Mouse (Mus musculus) cerebral cortex, adult 2 months (tissue): Measurements from ENCODE around the gene Chat.

Source experiments
- WGBS: fragments of 180-500 bp; shearing (Covaris S2); methylation state at CpG from one replicate; pipeline ENCODE4 v1.1.7; 2018; 5-methylcytosine and 5-hydroxymethylcytosine counted together

Chat gene

DNA sequence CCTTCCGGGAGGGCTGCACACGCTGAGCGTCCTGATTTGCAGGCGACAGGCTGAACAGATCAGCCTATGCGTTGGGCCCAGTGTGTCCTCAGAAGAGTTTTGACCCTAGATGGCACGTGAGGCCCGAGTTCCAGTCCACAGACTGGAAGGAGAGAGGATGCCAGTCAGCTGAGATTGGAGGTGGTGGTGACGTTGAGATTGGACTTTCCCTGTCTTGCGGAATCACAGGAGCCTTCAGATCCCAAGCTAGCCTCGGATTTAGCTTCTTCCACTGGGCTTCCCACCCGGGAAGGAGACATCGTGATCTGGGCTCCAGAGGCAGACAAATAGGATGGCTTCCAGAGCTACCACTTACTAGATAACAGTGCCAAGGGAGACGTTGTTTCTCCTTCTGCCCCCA, at the start of gene Chat:
TSS of gene Chat (minus strand) at position 101 of the 400 bp plus-strand sequence.
- WGBS: 60% methylated on average over 13 of the region's 13 CpGs

DNA sequence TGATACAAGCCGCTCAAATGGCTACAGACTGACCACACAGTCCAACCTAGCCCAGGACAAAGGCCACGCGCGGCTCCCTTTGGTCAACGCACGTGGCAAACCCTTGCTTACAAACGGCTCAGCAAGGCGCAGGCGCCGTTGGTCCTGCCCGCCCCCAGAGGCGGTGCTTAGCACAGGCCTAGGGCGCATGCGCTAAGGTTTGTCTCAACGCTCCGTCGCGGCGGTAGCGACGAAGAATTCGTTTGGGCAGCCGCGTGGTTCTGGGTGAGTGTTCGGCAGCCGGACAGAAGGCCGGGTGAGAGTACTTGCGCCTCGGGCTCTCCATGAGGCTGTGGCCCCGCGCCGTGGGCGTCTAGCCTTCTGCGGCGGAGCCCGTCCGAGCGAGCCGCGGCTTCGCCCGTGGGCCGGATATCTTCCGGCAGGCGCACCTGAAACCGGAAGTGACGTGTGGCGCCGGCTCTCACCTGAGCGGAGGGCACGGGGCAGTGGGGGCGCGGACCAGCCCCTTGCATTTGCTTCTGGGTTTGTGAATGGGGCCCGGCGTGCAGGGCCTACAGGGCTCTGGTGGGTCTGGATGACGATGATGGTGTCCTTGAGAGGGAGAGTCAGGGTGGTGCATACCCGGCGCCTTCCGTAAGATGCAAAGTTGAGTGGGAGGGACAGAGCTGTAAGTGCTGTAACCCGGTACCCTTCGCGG, 47.7 kb upstream of the Chat start, which contains the start of gene Ercc6:
TSS of gene Ercc6 (plus strand) at position 186 of the 697 bp plus-strand sequence.
- WGBS: under 1% methylated on average over 62 of the region's 62 CpGs

DNA sequence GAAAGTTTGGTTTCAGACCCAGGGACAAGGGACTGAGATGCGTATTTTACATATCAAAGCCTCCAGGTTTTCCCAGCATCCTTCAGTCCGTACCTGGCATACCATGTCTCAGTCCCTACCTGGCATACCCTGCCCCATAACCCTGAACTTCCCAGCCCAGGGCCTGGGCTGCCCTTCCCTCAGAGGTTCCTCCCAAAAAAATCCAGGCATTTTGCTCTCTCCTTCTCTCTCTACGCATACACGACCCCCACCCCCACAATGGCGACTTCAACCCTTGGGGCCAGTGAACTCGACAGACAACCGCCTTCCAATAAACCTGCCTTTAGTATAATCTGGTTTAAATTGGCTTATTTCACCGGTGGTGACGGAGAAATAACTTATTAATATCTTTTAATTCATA, 47.1 kb upstream of the Chat start:
- WGBS: 32% methylated on average over 9 of the region's 9 CpGs

DNA sequence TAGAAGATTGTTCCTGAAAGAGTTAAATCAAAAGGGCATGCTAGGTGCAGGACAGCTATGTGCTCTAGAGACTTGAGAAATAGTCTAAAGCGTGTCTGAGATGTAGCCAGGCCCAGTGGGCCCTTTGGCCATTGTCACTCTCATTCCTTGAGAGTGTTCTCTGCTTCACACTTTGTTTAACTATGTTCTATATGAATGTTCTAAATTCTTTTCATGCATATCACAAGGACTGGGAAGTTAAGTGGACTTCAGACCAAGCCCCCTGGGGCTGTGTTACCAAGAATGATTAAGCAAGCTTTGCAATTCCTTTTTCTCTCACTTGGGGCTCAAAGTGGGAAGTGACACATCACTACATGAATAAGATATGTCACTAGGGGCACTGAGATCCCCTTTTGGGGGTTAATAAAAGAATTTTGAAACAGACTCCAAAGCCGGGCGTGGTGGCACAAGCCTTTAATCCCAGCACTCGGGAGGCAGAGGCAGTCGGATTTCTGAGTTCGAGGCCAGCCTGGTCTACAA, 43.7 kb upstream of the Chat start:
- 89% methylated on average over 6 of the region's 6 CpGs for WGBS

DNA sequence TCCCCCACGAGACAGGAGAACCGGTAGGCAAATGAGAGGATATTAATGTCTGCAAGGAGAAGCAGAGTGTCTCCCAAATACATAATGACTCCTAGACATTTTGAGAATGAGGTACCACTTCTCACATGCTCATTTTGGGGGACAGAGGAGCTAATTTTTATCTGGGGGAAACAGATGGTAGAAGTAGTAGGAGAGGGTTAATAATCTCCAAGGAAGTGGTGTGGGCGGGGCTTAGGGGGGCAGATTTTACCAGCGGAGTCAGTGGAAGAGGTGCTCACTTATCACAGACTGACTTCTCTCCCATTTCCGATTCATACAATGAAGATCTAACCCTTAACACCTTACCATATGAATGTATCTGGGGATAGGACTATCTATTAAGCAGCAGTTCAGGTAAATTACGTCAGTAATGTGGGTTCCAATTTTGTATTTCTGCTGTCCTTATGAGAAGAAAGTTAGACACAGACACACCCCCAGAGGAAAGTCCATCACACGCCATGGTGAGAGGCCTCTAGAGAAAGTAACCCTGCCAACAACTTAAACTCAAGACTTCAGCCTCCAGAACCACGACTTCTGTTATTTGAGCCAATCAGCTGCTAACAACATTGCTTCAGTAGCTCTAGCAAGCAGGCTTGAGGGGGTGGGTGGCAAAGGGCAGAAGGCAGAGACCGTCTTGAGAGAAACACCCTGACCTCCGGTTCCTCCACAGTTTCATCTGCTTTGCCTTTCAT, 42.5 kb upstream of the Chat start:
- 75% methylated on average over 10 of the region's 10 CpGs for WGBS

DNA sequence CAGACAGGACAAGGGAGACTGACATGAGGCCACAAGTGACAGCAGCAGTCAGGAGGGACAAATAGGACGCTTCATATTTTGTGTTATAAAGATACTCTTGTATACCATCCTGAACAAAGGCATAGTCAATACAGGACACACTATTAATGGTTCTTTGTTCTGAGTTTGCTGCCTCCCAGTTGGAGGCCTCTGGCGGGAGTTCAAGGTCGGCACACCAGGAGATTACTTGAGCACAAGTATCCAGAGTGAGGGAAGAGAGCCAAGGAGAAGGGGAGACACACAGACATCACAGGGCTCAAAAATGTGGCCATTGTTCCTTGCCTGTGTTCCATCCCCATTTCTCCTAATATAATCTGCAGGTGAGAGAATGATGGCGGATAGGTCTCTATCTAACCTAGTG, 41.4 kb upstream of the Chat start:
- 72% methylated on average over 4 of the region's 4 CpGs for WGBS

DNA sequence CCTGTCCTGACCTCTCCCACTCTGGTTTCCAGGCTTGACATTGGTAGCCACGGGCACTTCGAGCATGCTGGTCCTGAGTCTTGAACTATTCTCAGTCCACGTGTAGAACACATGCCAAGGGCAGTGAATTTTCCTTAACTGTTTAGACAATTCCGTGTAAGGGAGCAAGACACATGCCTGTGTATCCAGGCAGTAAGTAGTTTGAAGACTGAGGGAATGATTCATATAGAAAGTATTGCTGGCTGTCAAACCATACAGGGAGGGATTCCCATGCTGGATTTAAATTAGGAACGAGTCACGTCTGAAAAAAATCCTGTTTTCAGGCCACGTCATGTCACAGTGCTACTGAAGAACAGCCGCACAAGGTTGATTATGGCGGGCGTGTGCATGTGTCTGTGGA, 40.5 kb upstream of the Chat start:
- WGBS: 87% methylated on average over 10 of the region's 10 CpGs

DNA sequence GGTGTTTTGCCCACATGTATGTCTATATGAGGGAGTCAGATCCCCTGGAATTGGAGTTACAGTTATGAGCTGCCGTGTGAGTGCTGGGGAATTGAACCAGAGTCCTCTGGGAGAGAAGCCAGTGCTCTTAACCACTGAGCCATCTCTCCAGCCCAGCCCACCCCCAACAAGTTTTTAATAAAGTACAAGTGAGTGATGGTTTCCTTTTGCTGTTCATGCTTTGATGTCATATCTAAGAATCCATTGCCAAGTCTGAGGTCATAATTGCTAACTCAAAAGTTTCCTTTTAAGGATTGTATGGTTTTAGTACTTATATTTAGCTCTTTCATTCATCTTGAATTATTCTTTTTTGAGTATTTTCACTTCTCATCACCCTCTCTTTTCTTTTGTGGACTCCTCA, 38.1 kb upstream of the Chat start:
- 88% methylated on average over 1 of the region's 1 CpGs for WGBS

DNA sequence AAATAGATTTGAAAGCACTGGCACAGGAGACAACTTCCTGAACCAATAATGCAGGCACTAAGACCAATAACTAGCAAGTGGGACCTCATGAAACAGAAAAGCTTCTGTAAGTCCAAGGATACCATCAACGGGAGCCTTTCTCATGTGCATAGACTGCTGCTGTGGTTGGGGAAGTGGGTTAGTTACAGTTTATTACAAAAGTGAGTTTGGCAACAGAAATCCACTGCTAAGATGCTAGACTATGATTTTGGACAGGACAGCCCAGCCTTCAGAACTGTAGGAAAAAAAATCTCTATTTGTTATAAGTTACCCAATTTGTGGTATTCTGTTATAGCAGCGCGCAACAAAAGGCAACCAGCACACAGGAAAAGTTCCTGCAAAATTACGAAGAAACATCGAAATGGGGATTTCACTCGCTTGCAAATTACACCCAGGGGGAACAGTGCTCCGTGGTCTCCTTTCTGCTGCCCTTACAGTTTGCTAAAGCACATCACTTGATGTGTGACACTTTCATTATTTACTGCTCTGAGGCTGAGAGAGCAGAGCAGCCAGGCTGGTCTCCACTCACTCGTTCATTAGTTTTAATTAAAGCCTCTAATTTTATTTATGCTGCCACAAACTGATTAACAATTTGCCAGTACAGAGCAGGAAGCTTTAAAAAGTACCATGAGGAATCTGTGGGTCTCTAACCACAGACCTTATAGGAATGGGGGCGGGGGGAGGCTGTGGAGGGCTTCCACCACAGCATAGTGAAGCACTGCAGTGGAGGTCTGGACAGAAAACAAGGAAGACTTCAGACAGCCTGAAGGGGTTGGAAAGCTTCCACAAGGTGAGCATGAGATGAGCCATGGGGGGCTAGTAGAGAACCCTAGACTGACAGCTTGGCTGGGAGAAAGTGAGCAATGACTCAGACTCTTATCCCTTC, 37.2 kb upstream of the Chat start:
- WGBS: 52% methylated on average over 9 of the region's 9 CpGs

DNA sequence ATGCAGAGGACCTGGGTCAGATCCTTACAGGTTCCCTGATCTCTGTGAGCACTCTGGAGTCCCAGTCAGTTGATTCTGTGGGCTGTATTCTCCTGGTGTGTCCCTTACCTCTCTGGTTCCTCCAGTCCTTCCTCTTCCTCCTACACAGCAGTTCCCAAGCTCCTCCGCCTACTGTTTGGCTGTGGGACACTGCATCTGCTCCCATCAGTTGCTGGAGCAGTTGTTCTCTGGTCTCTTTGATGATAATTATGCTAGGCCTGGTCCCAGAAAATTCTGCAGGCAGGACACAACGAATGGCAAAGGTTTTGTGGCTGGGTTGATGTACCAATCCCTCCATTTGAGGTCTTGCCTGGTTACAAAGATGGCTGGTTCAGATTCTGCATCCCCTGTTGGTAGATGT, 35.5 kb upstream of the Chat start:
- WGBS: 71% methylated on average over 2 of the region's 2 CpGs

DNA sequence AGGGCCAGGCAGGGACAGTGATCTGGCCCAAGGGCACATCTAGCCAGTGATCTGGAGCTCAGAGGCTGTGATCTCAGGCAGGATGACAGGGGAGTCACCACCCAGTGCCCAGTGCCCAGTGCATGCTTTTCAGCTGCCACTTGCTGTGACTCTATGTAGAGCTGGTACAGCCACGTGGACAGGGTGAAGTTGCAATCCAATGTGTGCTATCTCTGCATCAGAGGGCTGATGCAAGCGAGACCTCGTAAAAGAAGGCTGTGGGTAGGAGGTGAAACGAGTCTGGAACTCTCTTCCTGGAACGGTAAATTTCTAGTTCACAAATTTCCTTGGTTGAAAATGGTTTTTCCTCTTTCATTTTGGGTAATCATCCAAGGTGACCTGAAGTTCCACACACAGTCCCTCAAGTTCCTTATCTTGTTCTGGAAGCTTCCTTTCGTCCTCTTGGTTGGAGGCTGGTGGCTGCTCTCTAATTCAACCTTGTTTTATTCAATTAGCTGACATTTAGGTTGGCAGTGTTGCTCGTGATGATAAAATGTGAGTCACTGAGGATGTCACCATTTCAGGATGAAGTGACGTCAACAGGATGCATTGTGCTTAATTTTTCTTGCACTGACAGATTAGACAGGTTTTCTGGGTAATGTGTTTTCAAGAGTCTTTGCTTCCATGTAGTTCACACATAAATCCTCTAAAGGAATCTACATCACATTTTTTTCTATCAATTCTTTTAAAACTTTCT, 30.5 kb upstream of the Chat start:
- WGBS: 62% methylated on average over 8 of the region's 8 CpGs

DNA sequence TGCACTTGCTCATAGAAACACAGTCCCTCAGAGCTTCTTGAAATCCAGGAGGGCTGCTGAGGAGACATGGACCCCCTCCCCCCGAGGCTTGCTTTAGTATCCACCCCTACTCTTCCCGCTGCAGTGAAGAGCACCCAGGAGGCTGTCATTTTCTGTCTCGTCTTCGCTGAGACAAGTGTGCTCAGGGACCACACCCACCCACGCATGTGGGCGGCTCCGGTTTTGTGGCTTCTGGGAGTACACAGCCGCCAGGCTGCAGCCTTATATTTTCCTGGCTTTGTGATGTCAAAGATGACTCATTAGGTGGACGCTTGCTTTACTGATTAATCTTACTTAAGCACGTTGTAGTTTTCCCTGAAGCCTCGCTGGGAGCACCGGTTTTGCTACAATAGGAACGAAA, 26.7 kb upstream of the Chat start:
- 6% methylated on average over 13 of the region's 13 CpGs for WGBS

DNA sequence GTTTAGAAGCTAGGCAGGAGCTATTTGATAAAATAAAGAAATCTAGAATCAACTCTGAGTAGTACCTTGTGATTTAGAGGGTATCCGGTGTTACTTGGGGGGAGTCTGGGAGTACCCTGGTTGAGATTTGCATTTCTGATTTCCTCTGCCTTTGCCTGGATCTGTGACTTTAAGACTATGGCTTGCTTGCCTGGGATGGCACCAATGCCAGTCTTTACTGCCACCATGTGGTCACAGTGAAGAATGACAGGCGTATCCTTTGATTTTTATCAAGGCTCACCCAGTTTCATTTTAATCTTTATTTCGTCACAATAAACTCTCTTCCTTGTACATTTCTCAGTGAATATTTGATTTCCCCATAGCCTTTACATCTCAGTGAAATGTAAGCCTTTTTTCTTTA, 16.3 kb upstream of the Chat start:
- 3% methylated on average over 3 of the region's 3 CpGs for WGBS

DNA sequence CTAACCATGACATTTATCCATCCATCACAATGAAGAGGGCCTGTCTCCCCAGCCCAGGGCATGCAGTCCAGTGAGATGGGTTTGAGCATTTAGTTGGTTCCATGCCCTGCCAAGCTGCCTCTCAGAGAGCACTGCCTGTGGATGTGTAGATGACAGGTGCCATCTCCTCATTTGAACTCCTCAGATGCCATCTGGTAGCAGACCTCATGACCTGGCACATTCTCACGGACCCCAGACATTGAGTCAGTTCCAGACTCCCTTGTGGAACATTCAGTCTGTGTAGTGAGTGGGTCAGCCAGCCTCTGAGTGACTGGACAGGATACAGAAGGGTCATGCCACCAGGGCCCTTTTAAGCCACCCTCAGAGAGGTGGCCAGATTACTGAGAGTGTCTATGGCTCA, 11.8 kb upstream of the Chat start:
- WGBS: 50% methylated on average over 1 of the region's 1 CpGs

DNA sequence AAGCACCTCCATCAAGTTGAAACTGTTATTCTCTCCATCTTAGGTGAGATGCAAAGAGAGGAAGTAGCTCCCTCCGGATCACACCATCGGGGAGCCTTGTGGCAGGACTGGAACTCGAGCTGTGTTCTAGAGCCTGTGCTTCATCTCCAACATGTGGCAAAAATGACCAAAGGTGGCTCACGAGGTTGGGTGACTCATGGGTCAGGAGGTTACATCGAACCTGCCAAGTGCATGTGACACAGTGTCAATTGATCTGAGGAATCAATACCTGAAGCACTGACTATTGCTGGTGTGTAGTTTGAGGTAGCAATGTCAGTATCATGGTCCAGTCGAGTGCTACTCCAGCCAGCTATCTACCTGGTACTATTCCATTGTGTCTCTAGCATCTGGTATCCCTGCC, 10.8 kb upstream of the Chat start:
- WGBS: 82% methylated on average over 6 of the region's 6 CpGs

DNA sequence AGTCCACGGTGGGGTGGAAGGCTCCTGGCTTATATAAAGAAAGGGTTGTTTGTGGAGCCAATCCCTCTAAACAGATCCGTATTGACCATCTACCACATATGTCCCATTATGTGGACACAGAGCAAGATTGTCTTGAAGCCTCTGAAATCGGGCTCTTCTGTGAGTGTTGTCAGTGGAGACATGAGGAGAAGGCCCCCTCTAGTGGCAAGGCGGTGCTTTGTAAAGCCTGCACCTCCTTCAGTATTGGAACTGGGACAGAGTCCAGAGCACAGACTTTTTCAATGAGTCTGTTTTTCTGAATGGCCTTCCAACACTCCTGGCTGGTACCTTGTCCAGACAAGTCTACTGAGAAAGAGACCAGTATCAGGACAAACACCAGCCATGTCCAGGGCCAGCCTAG, 7.2 kb upstream of the Chat start:
- WGBS: 12% methylated on average over 4 of the region's 4 CpGs

DNA sequence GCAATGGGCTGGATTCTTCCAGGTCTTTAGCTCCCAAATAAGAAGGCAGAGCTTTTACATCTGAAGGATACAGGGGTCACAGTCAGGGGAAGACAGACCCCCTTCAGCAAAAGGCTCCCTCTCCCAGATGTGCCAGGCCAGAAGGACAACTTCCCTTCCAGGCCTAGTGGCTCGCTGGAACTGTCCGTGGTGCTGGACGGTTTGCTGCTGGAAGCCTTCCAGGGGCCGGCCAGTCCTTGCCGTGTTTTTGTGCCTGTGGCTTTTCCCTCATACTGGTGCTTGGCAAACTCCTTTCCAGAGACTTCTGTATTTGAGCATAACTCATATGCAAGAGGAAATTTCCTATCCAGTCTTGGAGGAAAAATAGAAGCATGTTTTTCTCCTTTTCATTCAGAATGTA, 1.8 kb upstream of the Chat start:
- WGBS: 44% methylated on average over 5 of the region's 5 CpGs

DNA sequence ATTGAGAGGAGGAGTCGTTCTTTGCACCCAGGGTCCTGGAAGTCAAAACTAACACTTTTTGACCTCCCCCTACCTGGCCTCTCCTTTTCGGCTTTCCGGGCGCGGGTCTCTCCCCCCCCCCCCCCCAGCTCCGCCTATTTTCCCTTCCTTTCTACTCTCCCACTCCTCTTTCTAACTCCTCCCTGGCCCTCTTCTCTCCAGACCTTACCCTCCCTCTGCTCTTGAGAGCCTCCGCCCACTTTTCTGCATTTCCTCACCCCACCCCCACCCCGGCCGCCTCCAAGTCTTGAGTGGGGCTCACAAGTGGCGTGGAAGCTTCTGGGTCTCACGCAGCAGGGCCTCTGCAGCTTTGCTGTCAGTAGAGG, 301 bp downstream of the Chat start:
- WGBS: 23% methylated on average over 7 of the region's 11 CpGs

DNA sequence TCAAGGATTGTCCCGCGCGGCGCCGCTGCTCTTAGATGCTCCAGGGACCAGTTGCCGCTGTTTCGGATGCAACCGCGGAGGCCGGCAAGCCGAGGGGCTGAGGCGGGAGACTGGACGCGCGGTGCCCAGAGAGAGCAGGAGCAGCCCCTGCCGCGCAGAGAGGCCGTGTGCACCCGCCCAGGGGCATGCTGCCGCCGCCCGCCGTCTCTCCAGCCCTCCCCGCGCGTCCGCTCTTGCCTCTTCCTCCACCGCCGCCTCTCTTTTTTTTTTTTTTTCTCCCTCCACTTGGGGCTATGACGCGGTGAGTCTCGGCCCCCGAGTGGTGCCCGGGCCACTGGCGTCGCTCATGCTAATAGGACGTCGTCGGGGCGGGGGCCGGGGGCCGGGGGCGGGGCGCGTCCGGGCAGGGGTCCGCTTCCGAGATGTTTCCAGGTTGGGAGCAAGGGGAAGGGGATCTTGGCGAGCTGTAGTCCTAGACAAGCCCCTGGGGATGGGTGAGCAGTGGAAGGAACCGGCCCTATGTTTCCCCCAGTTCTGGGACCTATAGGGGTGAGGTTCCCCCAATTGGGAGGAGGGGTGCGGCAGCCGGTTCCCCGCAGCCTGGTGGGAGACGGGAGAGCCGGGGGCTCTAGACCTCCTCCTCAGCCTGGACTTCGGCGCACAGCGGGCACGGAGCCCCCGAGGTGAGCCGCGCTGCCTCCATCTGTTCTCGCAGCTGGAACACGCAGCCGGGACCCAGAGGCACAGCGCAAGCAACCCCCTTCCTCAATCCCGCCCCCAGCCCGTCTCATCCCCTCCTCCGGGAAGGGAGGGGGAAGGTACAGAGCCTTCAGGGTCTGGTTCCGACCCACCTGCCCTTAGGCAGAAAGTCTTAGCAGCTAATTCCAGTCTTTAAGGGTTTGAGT, 936 bp downstream of the Chat start, which contains the start of gene Slc18a3:
TSS of gene Slc18a3 (minus strand) at position 250 of the 905 bp plus-strand sequence.
- WGBS: 2% methylated on average over 68 of the region's 70 CpGs
